Mouse (Mus musculus) MEL (cell line): Measurements from ENCODE around the gene Mxra7. TPM values are rescaled to one million over a fixed set of nuclear protein-coding genes. Genes with fewer than 3 reads are reported as not detected.

Source experiments
- DNase-seq: peaks from one replicate; pipeline ENCODE4 v3.0.0; 2011; ENCODE audit warnings: low read depth, low spot score
- H3K27ac ChIP-seq: 2 replicates; pipeline ENCODE4 v1.5.1; 2012; ENCODE audit warnings: low read depth, mild to moderate bottlenecking, control low read depth, low read length, moderate library complexity; ENCODE audit not compliant: control insufficient read depth
- H3K27me3 ChIP-seq, 2 experiments: fragments of 150-350 bp in 1 of 2; sonication (generic) in 1 of 2; 2 replicates each; pipeline ENCODE4 v1.6.1; 2012; ENCODE audit warnings: low read length in 2 of 2, mild to moderate bottlenecking in 2 of 2, improper control_type of control experiment in 1 of 2, moderate library complexity in 1 of 2; ENCODE audit not compliant: insufficient read depth in 2 of 2, control insufficient read depth in 1 of 2
- H3K36me3 ChIP-seq, 2 experiments: 2 replicates each; pipeline ENCODE4 v1.6.1; 2012 to 2014; ENCODE audit warnings: low read length in 2 of 2, improper control_type of control experiment in 1 of 2, inconsistent platforms in 1 of 2, mild to moderate bottlenecking in 1 of 2; ENCODE audit not compliant: insufficient read depth in 2 of 2, control insufficient read depth in 1 of 2
- H3K4me1 ChIP-seq, 2 experiments: fragments of 150-350 bp in 1 of 2; sonication (generic) in 1 of 2; 2 replicates each; pipeline ENCODE4 v1.6.1; 2012; ENCODE audit warnings: low read length in 2 of 2, improper control_type of control experiment in 1 of 2, mild to moderate bottlenecking in 1 of 2; ENCODE audit not compliant: insufficient read depth in 2 of 2, control insufficient read depth in 1 of 2
- H3K4me3 ChIP-seq, 2 experiments: fragments of 150-350 bp in 1 of 2; sonication (generic) in 1 of 2; 2 replicates each; pipeline ENCODE4 v1.5.1; 2012; ENCODE audit warnings: low read depth in 2 of 2, low read length in 2 of 2, mild to moderate bottlenecking in 2 of 2, moderate library complexity in 2 of 2, control low read depth in 1 of 2, improper control_type of control experiment in 1 of 2; ENCODE audit not compliant: control insufficient read depth in 1 of 2, insufficient read depth in 1 of 2
- H3K79me2 ChIP-seq: 2 replicates; pipeline ENCODE4 v1.6.1; 2012; ENCODE audit warnings: mild to moderate bottlenecking, low read length, moderate library complexity; ENCODE audit not compliant: control insufficient read depth, poor library complexity, insufficient read depth
- H3K9ac ChIP-seq: 2 replicates; pipeline ENCODE4 v1.6.1; 2012; ENCODE audit warnings: low read depth, mild to moderate bottlenecking, control low read depth, low read length, moderate library complexity; ENCODE audit not compliant: control insufficient read depth, poor library complexity, severe bottlenecking
- H3K9me3 ChIP-seq: fragments of 150-350 bp; sonication (generic); replicated peaks from 2 replicates; pipeline ENCODE4 v1.6.1; 2012; ENCODE audit warnings: mild to moderate bottlenecking, low read length, improper control_type of control experiment, moderate library complexity; ENCODE audit not compliant: insufficient read depth
- CHD1 ChIP-seq: IDR thresholded peaks from 2 replicates; pipeline ENCODE4 v1.6.1; 2012; ENCODE audit warnings: low read depth, mild to moderate bottlenecking, inconsistent platforms, low read length, improper control_type of control experiment
- CHD2 ChIP-seq: IDR thresholded peaks from 2 replicates; pipeline ENCODE4 v1.6.1; 2011; ENCODE audit warnings: low read length, improper control_type of control experiment
- CTCF ChIP-seq, 3 experiments: IDR thresholded peaks in 2 of 3; conservative IDR thresholded peaks in 1 of 3; 2 replicates each; pipeline ENCODE4 v1.5.1; 2011 to 2012; ENCODE audit warnings: low read length in 3 of 3, low read depth in 2 of 3, mild to moderate bottlenecking in 2 of 3, improper control_type of control experiment in 1 of 3, inconsistent platforms in 1 of 3, mixed read lengths in 1 of 3, moderate library complexity in 1 of 3; ENCODE audit not compliant: control insufficient read depth in 1 of 3, insufficient read depth in 1 of 3, poor library complexity in 1 of 3, severe bottlenecking in 1 of 3
- E2F4 ChIP-seq: IDR thresholded peaks from 2 replicates; pipeline ENCODE4 v1.6.1; 2011; ENCODE audit warnings: low read depth, low read length, improper control_type of control experiment, borderline replicate concordance
- ELF1 ChIP-seq: IDR thresholded peaks from 2 replicates; pipeline ENCODE4 v1.6.1; 2014; ENCODE audit warnings: low read depth, mild to moderate bottlenecking, inconsistent platforms, low read length, improper control_type of control experiment, moderate library complexity
- EP300 ChIP-seq, 2 experiments: IDR thresholded peaks; 2 replicates each; pipeline ENCODE4 v1.6.1; 2011; ENCODE audit warnings: improper control_type of control experiment in 2 of 2, low read length in 2 of 2, low read depth in 1 of 2, mild to moderate bottlenecking in 1 of 2
- GABPA ChIP-seq: IDR thresholded peaks from 2 replicates; pipeline ENCODE4 v1.6.1; 2012; ENCODE audit warnings: low read depth, mild to moderate bottlenecking, inconsistent platforms, low read length, improper control_type of control experiment, moderate library complexity
- HCFC1 ChIP-seq: IDR thresholded peaks from 2 replicates; pipeline ENCODE4 v1.6.1; 2012; ENCODE audit warnings: low read depth, mild to moderate bottlenecking, inconsistent platforms, low read length, improper control_type of control experiment, moderate library complexity
- MAX ChIP-seq: IDR thresholded peaks from 2 replicates; pipeline ENCODE4 v1.6.1; 2011; ENCODE audit warnings: low read length, improper control_type of control experiment
- MEF2A ChIP-seq: IDR thresholded peaks from 2 replicates; pipeline ENCODE4 v1.6.1; 2014; ENCODE audit warnings: low read depth, mild to moderate bottlenecking, inconsistent platforms, low read length, improper control_type of control experiment; ENCODE audit not compliant: poor library complexity, insufficient replicate concordance, severe bottlenecking; ENCODE audit errors: extremely low read depth
- NELFE ChIP-seq: IDR thresholded peaks from 2 replicates; pipeline ENCODE4 v1.6.1; 2011; ENCODE audit warnings: low read depth, low read length, improper control_type of control experiment
- POLR2A ChIP-seq, 2 experiments: IDR thresholded peaks; 2 replicates each; pipeline ENCODE4 v1.6.1; 2011 to 2012; ENCODE audit warnings: low read length in 2 of 2, mild to moderate bottlenecking in 2 of 2, control low read depth in 1 of 2, improper control_type of control experiment in 1 of 2, low read depth in 1 of 2, moderate library complexity in 1 of 2; ENCODE audit not compliant: control insufficient read depth in 1 of 2, insufficient read depth in 1 of 2, poor library complexity in 1 of 2
- POLR2AphosphoS2 ChIP-seq: IDR thresholded peaks from 2 replicates; pipeline ENCODE4 v1.6.1; 2011; ENCODE audit warnings: low read length, improper control_type of control experiment
- RCOR1 ChIP-seq: IDR thresholded peaks from 2 replicates; pipeline ENCODE4 v1.6.1; 2012; ENCODE audit warnings: low read depth, mild to moderate bottlenecking, inconsistent platforms, low read length, improper control_type of control experiment
- SMC3 ChIP-seq: IDR thresholded peaks from 2 replicates; pipeline ENCODE4 v1.6.1; 2011; ENCODE audit warnings: low read depth, low read length, improper control_type of control experiment
- TBP ChIP-seq: IDR thresholded peaks from 2 replicates; pipeline ENCODE4 v1.8.0; 2011; ENCODE audit warnings: low read depth, low read length, improper control_type of control experiment
- TCF12 ChIP-seq: IDR thresholded peaks from 2 replicates; pipeline ENCODE4 v1.6.1; 2014; ENCODE audit warnings: low read depth, mild to moderate bottlenecking, inconsistent platforms, low read length, improper control_type of control experiment, moderate library complexity
- ZC3H11A ChIP-seq: IDR thresholded peaks from 2 replicates; pipeline ENCODE4 v1.6.1; 2012; ENCODE audit warnings: low read depth, mild to moderate bottlenecking, inconsistent platforms, low read length, improper control_type of control experiment
- ZMIZ1 ChIP-seq: IDR thresholded peaks from 2 replicates; pipeline ENCODE4 v1.6.1; 2012; ENCODE audit warnings: low read depth, mild to moderate bottlenecking, inconsistent platforms, low read length, improper control_type of control experiment, moderate library complexity
- ZNF384 ChIP-seq: IDR thresholded peaks from 2 replicates; pipeline ENCODE4 v1.6.1; 2012; ENCODE audit warnings: low read depth, mild to moderate bottlenecking, inconsistent platforms, low read length, improper control_type of control experiment
- polyA plus RNA-seq, 2 experiments: library from polyadenylated mRNA; stranded (reverse) in 1 of 2; unstranded in 1 of 2; fragments of >175 nt in 1 of 2; fragments of >200 nt in 1 of 2; gene quantifications; 2 replicates each; pipeline versions ENCODE4 v1.2.1 to v1.2.4; 2012; ENCODE audit warnings: low replicate concordance in 2 of 2, low read depth in 1 of 2; ENCODE audit not compliant: insufficient read length in 2 of 2, insufficient read depth in 1 of 2, missing spikeins in 1 of 2
- total RNA-seq: library from RNA; depleted of rRNA; stranded (reverse); fragments of 300-350 nt; gene quantifications from 2 replicates; pipeline ENCODE4 v1.2.3, GENCODE M21; 2012

Gene Mxra7
- total and polyA plus RNA-seq, 3 experiments = 2.7 to 9.3 TPM; not detected in 1

- Histone ChIP-seq H3K4me3 (no peak overlapping the region), H3K9ac (no peak overlapping the region), H3K36me3 (no peaks in the 10 kb centered on the region), H3K27me3 (no peaks in the 10 kb centered on the region), H3K4me1 (no peaks in the 10 kb centered on the region), H3K79me2 (no peaks in the 10 kb centered on the region), H3K27ac (no peak overlapping the region), H3K9me3 (no peaks in the 10 kb centered on the region)
- TF ChIP-seq TCF12 (no peak), TBP (peak; percentile 78), HCFC1 (no peak)
- DNase-seq = no peak
Measured at GRCm38 (mm10) chr11:116808811-116809395, 18.9 kb downstream of the Mxra7 start.

- peak; percentile 88 for DNase-seq
- Histone ChIP-seq H3K79me2 (no peaks in the 10 kb centered on the region), H3K4me1 (no peaks in the 10 kb centered on the region), H3K36me3 (no peaks in the 10 kb centered on the region), H3K9me3 (no peaks in the 10 kb centered on the region), H3K27ac (no peak overlapping the region), H3K27me3 (no peaks in the 10 kb centered on the region), H3K4me3 (no peak overlapping the region), H3K9ac (no peak overlapping the region)
- TF ChIP-seq ZNF384 (peak; percentile 68), POLR2A (IDR thresholded peaks at IDR 0.05; ENCODE audit: control insufficient read depth in 1 of 2, insufficient read depth in 1 of 2, low read depth in 1 of 2, low read length in 2 of 2, poor library complexity in 1 of 2) (no peak), CHD1 (no peak), MAX (0 out of 2 replicates have a peak, but pooled peaks have one; percentile 21), RCOR1 (no peak), POLR2AphosphoS2 (no peak), SMC3 (peak; percentile 95), ZMIZ1 (no peak), ELF1 (peak; percentile 42; the same call in 1 of the 2 replicates), HCFC1 (peak; percentile 49; the same call in 1 of the 2 replicates), GABPA (no peak), NELFE (no peak; the same call in 1 of the 2 replicates), CHD2 (no peak), MEF2A (no peak), EP300 (IDR thresholded peaks at IDR 0.05; ENCODE audit: low read depth in 1 of 2, low read length in 2 of 2) (no peak), CTCF (IDR thresholded peaks at IDR 0.05 in 2 of 3, conservative IDR thresholded peaks at IDR 0.05 in 1 of 3; ENCODE audit: control insufficient read depth in 1 of 3, insufficient read depth in 1 of 3, low read depth in 2 of 3, low read length in 3 of 3, poor library complexity in 1 of 3, severe bottlenecking in 1 of 3) (peak; percentile 93 to 99 (median 99)), E2F4 (no peak), ZC3H11A (peak; percentile 98)
Measured at GRCm38 (mm10) chr11:116807938-116808606, 19.8 kb downstream of the Mxra7 start.
